Mouse (Mus musculus): ENCODE data around the gene Tmem230. TPM values are rescaled to one million over a fixed set of nuclear protein-coding genes. Genes with fewer than 3 reads are reported as not detected.

The Tmem230 gene
- polyA plus RNA-seq, 1 experiment from 2014 or later: 45.3 TPM

GRCm38 (mm10) chr2:132284492-132285139 lies 37.0 kb upstream of the Tmem230 start:
- peak; percentile 87 for ATAC-seq (ENCODE audit: low read depth)
- no peaks in the 10 kb centered on the region for H3K36me3 ChIP-seq (ENCODE audit: control insufficient read depth, insufficient read depth, low read length)
- H3K4me1 ChIP-seq (replicated peaks; ENCODE audit: control insufficient read depth, insufficient read depth, low read length): peaks cover 40% of the 10 kb centered on the region
- no peaks in the 10 kb centered on the region; the same call in 1 of the 2 replicates for H3K9me3 ChIP-seq (ENCODE audit: control insufficient read depth, low read length)
- H3K4me3 ChIP-seq (ENCODE audit: low read length): no peak overlapping the region
- H3K27me3 ChIP-seq (ENCODE audit: control insufficient read depth, insufficient read depth, low read depth, low read length): no peaks in the 10 kb centered on the region
- H3K9ac ChIP-seq (ENCODE audit: low read length): peak overlapping the region; percentile 27; the same call in 1 of the 2 replicates
- H3K27ac ChIP-seq (ENCODE audit: low read length): peak overlapping the region; percentile 90
- H3K4me2 ChIP-seq (ENCODE audit: low read depth, low read length): peak overlapping the region; percentile 23
- 53% methylated on average over 12 of the region's 12 CpGs for WGBS

- no peaks in the 10 kb centered on the region for H3K27me3 ChIP-seq (ENCODE audit: control insufficient read depth, insufficient read depth, low read depth, low read length)
- H3K4me3 ChIP-seq (ENCODE audit: low read length): no peak overlapping the region
- peak overlapping the region; percentile 90 for H3K27ac ChIP-seq (ENCODE audit: low read length)
- peak overlapping the region; percentile 27; the same call in 1 of the 2 replicates for H3K4me2 ChIP-seq (ENCODE audit: low read depth, low read length)
- peak; percentile 73 for ATAC-seq (ENCODE audit: low read depth)
- H3K4me1 ChIP-seq (replicated peaks; ENCODE audit: control insufficient read depth, insufficient read depth, low read length): peaks cover 40% of the 10 kb centered on the region
- H3K9me3 ChIP-seq (ENCODE audit: control insufficient read depth, low read length): no peaks in the 10 kb centered on the region; the same call in 1 of the 2 replicates
- WGBS: 36% methylated on average over 15 of the region's 15 CpGs
- peak overlapping the region; percentile 44; the same call in 1 of the 2 replicates for H3K9ac ChIP-seq (ENCODE audit: low read length)
- H3K36me3 ChIP-seq (ENCODE audit: control insufficient read depth, insufficient read depth, low read length): no peaks in the 10 kb centered on the region
These were observed 35.8 kb upstream of the Tmem230 start for GRCm38 (mm10) chr2:132283236-132284070.

- H3K27me3 ChIP-seq (ENCODE audit: control insufficient read depth, insufficient read depth, low read depth, low read length): no peaks in the 10 kb centered on the region
- H3K9ac ChIP-seq (ENCODE audit: low read length): peak overlapping the region; percentile 44
- peak overlapping the region; percentile 90 for H3K27ac ChIP-seq (ENCODE audit: low read length)
- ATAC-seq (ENCODE audit: low read depth): peak; percentile 41
- H3K9me3 ChIP-seq (ENCODE audit: control insufficient read depth, low read length): no peaks in the 10 kb centered on the region; the same call in 1 of the 2 replicates
- H3K4me3 ChIP-seq (ENCODE audit: low read length): no peak overlapping the region
- H3K4me1 ChIP-seq (replicated peaks; ENCODE audit: control insufficient read depth, insufficient read depth, low read length): peaks cover 40% of the 10 kb centered on the region
- 31% methylated on average over 12 of the region's 12 CpGs for WGBS
- peak overlapping the region; percentile 27 for H3K4me2 ChIP-seq (ENCODE audit: low read depth, low read length)
- H3K36me3 ChIP-seq (ENCODE audit: control insufficient read depth, insufficient read depth, low read length): no peaks in the 10 kb centered on the region
These were observed 35.0 kb upstream of the Tmem230 start for GRCm38 (mm10) chr2:132282453-132283174.

GRCm38 (mm10) chr2:132281560-132282452 lies 34.2 kb upstream of the Tmem230 start:
- no peak for ATAC-seq (ENCODE audit: low read depth)

GRCm38 (mm10) chr2:132280518-132281120 lies 33.0 kb upstream of the Tmem230 start:
- Histone ChIP-seq H3K27ac (ENCODE audit: low read length) (no peak overlapping the region), H3K4me1 (replicated peaks; ENCODE audit: control insufficient read depth, insufficient read depth, low read length) (peaks cover 39% of the 10 kb centered on the region), H3K4me2 (ENCODE audit: low read depth, low read length) (no peak overlapping the region), H3K9ac (ENCODE audit: low read length) (no peak overlapping the region), H3K36me3 (ENCODE audit: control insufficient read depth, insufficient read depth, low read length) (no peaks in the 10 kb centered on the region), H3K27me3 (ENCODE audit: control insufficient read depth, insufficient read depth, low read depth, low read length) (no peaks in the 10 kb centered on the region), H3K4me3 (ENCODE audit: low read length) (no peak overlapping the region), H3K9me3 (ENCODE audit: control insufficient read depth, low read length) (no peaks in the 10 kb centered on the region)
- ATAC-seq (ENCODE audit: low read depth): no peak
- 80% methylated on average over 10 of the region's 10 CpGs for WGBS

More at GRCm38 (mm10) chr2:132281560-132282452, 34.2 kb upstream of the Tmem230 start:
- H3K4me2 ChIP-seq (ENCODE audit: low read depth, low read length): no peak overlapping the region
- H3K36me3 ChIP-seq (ENCODE audit: control insufficient read depth, insufficient read depth, low read length): no peaks in the 10 kb centered on the region
- H3K4me3 ChIP-seq (ENCODE audit: low read length): no peak overlapping the region
- WGBS: 52% methylated on average over 10 of the region's 10 CpGs
- H3K9ac ChIP-seq (ENCODE audit: low read length): no peak overlapping the region
- peaks cover 40% of the 10 kb centered on the region for H3K4me1 ChIP-seq (replicated peaks; ENCODE audit: control insufficient read depth, insufficient read depth, low read length)
- H3K27ac ChIP-seq (ENCODE audit: low read length): no peak overlapping the region
- H3K9me3 ChIP-seq (ENCODE audit: control insufficient read depth, low read length): no peaks in the 10 kb centered on the region; the same call in 1 of the 2 replicates
- H3K27me3 ChIP-seq (ENCODE audit: control insufficient read depth, insufficient read depth, low read depth, low read length): no peaks in the 10 kb centered on the region

GRCm38 (mm10) chr2:132279978-132280377 lies 32.4 kb upstream of the Tmem230 start:
- Histone ChIP-seq H3K4me1 (replicated peaks; ENCODE audit: control insufficient read depth, insufficient read depth, low read length) (peaks cover 33% of the 10 kb centered on the region), H3K9ac (ENCODE audit: low read length) (no peak overlapping the region), H3K27ac (ENCODE audit: low read length) (no peak overlapping the region), H3K4me2 (ENCODE audit: low read depth, low read length) (no peak overlapping the region), H3K27me3 (ENCODE audit: control insufficient read depth, insufficient read depth, low read depth, low read length) (no peaks in the 10 kb centered on the region), H3K9me3 (ENCODE audit: control insufficient read depth, low read length) (no peaks in the 10 kb centered on the region), H3K4me3 (ENCODE audit: low read length) (no peak overlapping the region), H3K36me3 (ENCODE audit: control insufficient read depth, insufficient read depth, low read length) (no peaks in the 10 kb centered on the region)
- WGBS: 71% methylated on average over 4 of the region's 4 CpGs
- no peak for ATAC-seq (ENCODE audit: low read depth)

- H3K9ac ChIP-seq (ENCODE audit: low read length): no peak overlapping the region
- no peaks in the 10 kb centered on the region for H3K9me3 ChIP-seq (ENCODE audit: control insufficient read depth, low read length)
- no peak for ATAC-seq (ENCODE audit: low read depth)
- H3K27ac ChIP-seq (ENCODE audit: low read length): no peak overlapping the region
- peaks cover 27% of the 10 kb centered on the region for H3K4me1 ChIP-seq (replicated peaks; ENCODE audit: control insufficient read depth, insufficient read depth, low read length)
- 62% methylated on average over 3 of the region's 3 CpGs for WGBS
- no peak overlapping the region for H3K4me3 ChIP-seq (ENCODE audit: low read length)
- no peak overlapping the region for H3K4me2 ChIP-seq (ENCODE audit: low read depth, low read length)
- H3K36me3 ChIP-seq (ENCODE audit: control insufficient read depth, insufficient read depth, low read length): no peaks in the 10 kb centered on the region
- H3K27me3 ChIP-seq (ENCODE audit: control insufficient read depth, insufficient read depth, low read depth, low read length): no peaks in the 10 kb centered on the region
These were observed 31.8 kb upstream of the Tmem230 start for GRCm38 (mm10) chr2:132279336-132279882.

GRCm38 (mm10) chr2:132278273-132278853 lies 30.8 kb upstream of the Tmem230 start:
- WGBS: 67% methylated on average over 8 of the region's 8 CpGs
- Histone ChIP-seq H3K27ac (ENCODE audit: low read length) (no peak overlapping the region), H3K4me1 (replicated peaks; ENCODE audit: control insufficient read depth, insufficient read depth, low read length) (peaks cover 17% of the 10 kb centered on the region), H3K9me3 (ENCODE audit: control insufficient read depth, low read length) (no peaks in the 10 kb centered on the region), H3K36me3 (ENCODE audit: control insufficient read depth, insufficient read depth, low read length) (no peaks in the 10 kb centered on the region), H3K4me2 (ENCODE audit: low read depth, low read length) (no peak overlapping the region), H3K9ac (ENCODE audit: low read length) (no peak overlapping the region), H3K4me3 (ENCODE audit: low read length) (no peak overlapping the region), H3K27me3 (ENCODE audit: control insufficient read depth, insufficient read depth, low read depth, low read length) (no peaks in the 10 kb centered on the region)
- no peak for ATAC-seq (ENCODE audit: low read depth)

Data from lung, embryonic 16.5 days (tissue).